Mouse (Mus musculus): ENCODE data around the gene Olfr77. TPM values are rescaled to one million over a fixed set of nuclear protein-coding genes. Genes with fewer than 3 reads are reported as not detected.

Olfr77 gene
- total RNA-seq (2021) = not detected
- long read RNA-seq, experiment 1 = 0 reads
- long read RNA-seq, experiment 2 = 0 reads

DNA sequence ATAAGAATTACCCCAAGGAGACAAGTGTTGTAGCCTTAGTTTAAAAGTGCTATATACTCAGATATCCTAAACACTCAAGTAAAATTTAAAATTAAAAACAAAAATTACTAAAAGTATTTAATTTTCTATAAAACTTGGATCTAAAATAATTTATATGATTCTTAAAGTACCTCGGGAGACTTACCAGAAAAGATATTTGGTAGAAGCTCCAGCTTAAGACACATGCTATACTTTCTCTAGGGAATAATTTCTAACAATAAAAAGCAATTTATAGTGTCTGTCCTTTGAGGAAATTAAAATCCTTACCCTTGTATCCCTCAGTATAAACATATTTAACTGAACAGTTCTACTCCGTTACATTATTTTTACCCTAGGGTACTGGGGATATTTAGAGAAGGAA lies at the start of gene Olfr77:
Gene Olfr77 (plus strand): TSS at position 301 of the 400 bp plus-strand sequence.
- no peak for DNase-seq (ENCODE audit: low spot score in 2 of 2)

DNA sequence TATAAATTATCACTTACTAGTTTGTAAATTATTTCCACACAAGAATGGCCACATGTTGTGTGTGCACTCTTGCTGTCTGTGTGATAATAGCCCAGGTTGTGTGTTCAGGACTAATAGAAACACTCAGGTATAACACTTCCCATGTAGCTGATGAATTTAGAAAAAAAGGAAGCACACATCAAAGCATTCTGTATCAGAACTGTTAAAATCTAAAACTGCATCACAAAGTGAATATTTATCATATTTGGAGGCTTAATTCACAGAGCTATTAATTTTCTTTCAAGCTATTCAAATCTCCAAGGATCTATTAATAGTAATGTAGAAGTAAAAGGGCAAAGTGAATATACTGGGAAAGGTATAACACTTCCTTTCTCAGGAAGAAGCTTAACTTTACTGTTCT lies 28.8 kb upstream of the Olfr77 start, which contains the start of gene Olfr862:
Gene Olfr862 (minus strand): TSS at position 101 of the 400 bp plus-strand sequence.
- no peak for DNase-seq (ENCODE audit: low spot score in 2 of 2)

GRCm38 (mm10) chr9:19911170-19911569 lies 5.5 kb upstream of the Olfr77 start:
- no peak for DNase-seq (ENCODE audit: low spot score in 2 of 2)

Other genes starting within 250 kb of the Olfr77 start
- not detected for gene Olfr857, start 207.4 kb upstream of the Olfr77 start, total RNA-seq (2021)
- gene Olfr58, start 136.6 kb upstream of the Olfr77 start, total RNA-seq (2021) = not detected
- gene Olfr859, start 112.0 kb upstream of the Olfr77 start, total RNA-seq (2021) = not detected
- not detected for gene Olfr860, start 67.1 kb upstream of the Olfr77 start, total RNA-seq (2021)
- not detected for gene Olfr862, start 28.9 kb upstream of the Olfr77 start, total RNA-seq (2021)
- not detected for gene Olfr866, start 111.2 kb downstream of the Olfr77 start, total RNA-seq (2021)
- gene Olfr867, start 140.7 kb downstream of the Olfr77 start, total RNA-seq (2021) = not detected
- gene Olfr868, start 181.8 kb downstream of the Olfr77 start, total RNA-seq (2021) = not detected
- gene Olfr869, start 212.1 kb downstream of the Olfr77 start, total RNA-seq (2021) = not detected